ENCODE assay signal across 16 mouse cellular contexts in genomic region chr17:70739346-70739745, GRCm38 (mm10).
DNase-seq lines count a peak whose midpoint lies in the region; ATAC-seq and TF ChIP-seq lines count a peak whose summit lies in the region.
"Had no signal": no experiment of that assay in that cellular context is flagged by ENCODE, and none has a peak within 500 bp of the region (broad histone marks: within the 10 kb centered on the region; RNA-seq: fewer than 3 reads in every experiment).

No protein-coding gene starts in this region.

- 68% methylated on average over 6 of the region's 6 CpGs for WGBS in embryonic facial prominence, embryonic 15.5 days
- WGBS in embryonic facial prominence, embryonic 10.5 days = 89% methylated on average over 6 of the region's 6 CpGs
- 51% methylated on average over 6 of the region's 6 CpGs for WGBS in lung, embryonic 14.5 days

- H3K27ac ChIP-seq in embryonic facial prominence, embryonic 15.5 days (replicated peaks) = 0 out of 2 replicates have a peak overlapping the region, but pooled peaks have one; percentile 76
- no peak overlapping the region for H3K27ac ChIP-seq in embryonic facial prominence, embryonic 10.5 days (replicated peaks)
- H3K27ac ChIP-seq in lung, embryonic 14.5 days (ENCODE audit: low read depth) = 0 out of 2 replicates have a peak overlapping the region, but pooled peaks have one; percentile 48

- peaks cover 21% of the 10 kb centered on the region for H3K4me1 ChIP-seq in embryonic facial prominence, embryonic 15.5 days
- H3K4me1 ChIP-seq in embryonic facial prominence, embryonic 10.5 days = peaks cover 21% of the 10 kb centered on the region
- H3K4me1 ChIP-seq in lung, embryonic 14.5 days (ENCODE audit: insufficient read depth) = 0 out of 2 replicates have a peak, but pooled peaks cover 4% of the 10 kb centered on the region

- no peaks in the 10 kb centered on the region for H3K9me3 ChIP-seq in embryonic facial prominence, embryonic 15.5 days (replicated peaks)
- H3K9me3 ChIP-seq in embryonic facial prominence, embryonic 10.5 days = no peaks in the 10 kb centered on the region
- no peaks in the 10 kb centered on the region for H3K9me3 ChIP-seq in lung, embryonic 14.5 days (ENCODE audit: low read depth, low read length)
- H3K9me3 ChIP-seq: limb, embryonic 12.5 days had no signal

- H3K36me3 ChIP-seq in embryonic facial prominence, embryonic 15.5 days = no peaks in the 10 kb centered on the region
- H3K36me3 ChIP-seq in embryonic facial prominence, embryonic 10.5 days (replicated peaks) = no peaks in the 10 kb centered on the region
- H3K36me3 ChIP-seq in lung, embryonic 14.5 days (ENCODE audit: insufficient read depth) = no peaks in the 10 kb centered on the region
- H3K36me3 ChIP-seq: limb, embryonic 12.5 days had no signal

- no peak overlapping the region for H3K4me2 ChIP-seq in embryonic facial prominence, embryonic 15.5 days (replicated peaks)
- no peak overlapping the region for H3K4me2 ChIP-seq in lung, embryonic 14.5 days

- no peaks in the 10 kb centered on the region for H3K27me3 ChIP-seq in embryonic facial prominence, embryonic 15.5 days
- H3K27me3 ChIP-seq in embryonic facial prominence, embryonic 10.5 days (replicated peaks; ENCODE audit: low read depth, poor library complexity, severe bottlenecking) = no peaks in the 10 kb centered on the region
- H3K27me3 ChIP-seq in lung, embryonic 14.5 days (ENCODE audit: insufficient read depth, low read length) = no peaks in the 10 kb centered on the region
- H3K27me3 ChIP-seq: limb, embryonic 12.5 days had no signal

- no peak for TF ChIP-seq CTCF in lung, embryonic 14.5 days (IDR thresholded peaks at IDR 0.05; ENCODE audit: low read depth)

- DNase-seq in embryonic facial prominence, embryonic 10.5 days (ENCODE audit: low spot score) = no peak
- DNase-seq in lung, embryonic 14.5 days = no peak
- DNase-seq in lung, postnatal 4 days = no peak
- DNase-seq in NIH3T3 (ENCODE audit: low read depth) = peak; percentile 81
- DNase-seq in retina, postnatal 1 day = peak; percentile 54
- DNase-seq in urinary bladder, postnatal 10 days (ENCODE audit: low spot score) = no peak
- DNase-seq in thymus, adult 18-20 months = no peak
- DNase-seq: B cell, adult 2 months; cerebellum, adult 8-10 months; gastrocnemius, postnatal 25 days; lung, adult 18-20 months; right cerebral cortex, postnatal 25 days; thymus, postnatal 14 days had no signal

- no peak overlapping the region for H3K9ac ChIP-seq in embryonic facial prominence, embryonic 15.5 days
- H3K9ac ChIP-seq in lung, embryonic 14.5 days = no peak overlapping the region
- H3K9ac ChIP-seq: limb, embryonic 12.5 days had no signal

- no peak overlapping the region for H3K4me3 ChIP-seq in embryonic facial prominence, embryonic 15.5 days (replicated peaks)
- H3K4me3 ChIP-seq in embryonic facial prominence, embryonic 10.5 days = no peak overlapping the region
- no peak overlapping the region for H3K4me3 ChIP-seq in lung, embryonic 14.5 days (ENCODE audit: low read depth, low read length)
- H3K4me3 ChIP-seq: limb, embryonic 12.5 days had no signal

- ATAC-seq in embryonic facial prominence, embryonic 15.5 days (ENCODE audit: insufficient number of reproducible peaks, low FRiP score, low TSS enrichment, low read depth) = no peak
- ATAC-seq in lung, embryonic 14.5 days (ENCODE audit: insufficient read depth) = no peak
- ATAC-seq: inflammation-experienced regulatory T-cells, adult 6 months had no signal

Comparison
In these comparisons a context has a peak if more than half of its experiments do, and no peak if none do; other contexts are left out.
1. DNase-seq: peak in NIH3T3 (single experiment) and retina, postnatal 1 day (single experiment); none in embryonic facial prominence, embryonic 10.5 days (single experiment), lung, embryonic 14.5 days (single experiment), lung, postnatal 4 days (0 of 2), urinary bladder, postnatal 10 days (single experiment) and thymus, adult 18-20 months (0 of 2).